ENCODE assay signal across 12 mouse cellular contexts in the genomic region with DNA sequence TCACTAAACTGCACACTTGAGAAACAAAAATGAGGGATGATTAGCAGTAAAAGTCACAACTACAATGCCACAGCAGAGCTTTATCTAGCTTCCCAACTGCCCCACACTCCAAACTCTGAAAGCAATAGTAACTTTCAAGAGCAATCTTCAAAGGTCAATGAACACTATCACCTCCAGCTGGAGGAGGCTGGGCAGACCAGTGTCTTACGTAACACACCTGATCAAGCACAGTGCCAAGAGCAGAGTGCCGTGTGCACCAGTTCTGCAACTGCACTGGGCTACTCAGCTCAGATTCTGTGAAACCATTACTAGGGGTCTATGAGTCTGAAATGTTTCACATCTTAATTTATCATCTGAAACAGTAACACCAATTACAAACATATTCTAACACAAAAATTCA. TPM values are rescaled to one million over a fixed set of nuclear protein-coding genes. Genes with fewer than 3 reads are reported as not detected.
DNase-seq lines count a peak whose midpoint lies in the region; ATAC-seq and TF ChIP-seq lines count a peak whose summit lies in the region.
"Had no signal": no experiment of that assay in that cellular context is flagged by ENCODE, and none has a peak within 500 bp of the region (broad histone marks: within the 10 kb centered on the region; RNA-seq: fewer than 3 reads in every experiment).

No protein-coding gene starts in this region.

- peak; percentile 86 for DNase-seq in kidney, adult 2 months
- DNase-seq in kidney, postnatal 4 days = no peak
- peak; percentile 87 for DNase-seq in kidney, adult 9 months
- DNase-seq in adipocyte (ENCODE audit: low spot score) = no peak
- DNase-seq: forebrain, postnatal 0 days; layer of hippocampus, postnatal 36 days; right cerebral cortex, postnatal 25 days; thymus, postnatal 36 days had no signal

- no peak overlapping the region for H3K4me3 ChIP-seq in kidney, adult 2 months (ENCODE audit: insufficient read depth, low read depth, low read length)
- no peak overlapping the region for H3K4me3 ChIP-seq in liver, embryonic 16.5 days (ENCODE audit: low read depth, low read length)
- H3K4me3 ChIP-seq in small intestine, adult 2 months (ENCODE audit: low read depth, low read length) = no peak overlapping the region
- H3K4me3 ChIP-seq in hindbrain, embryonic 12.5 days = no peak overlapping the region
- H3K4me3 ChIP-seq: limb, embryonic 12.5 days had no signal

- no peaks in the 10 kb centered on the region for H3K36me3 ChIP-seq in kidney, adult 2 months (ENCODE audit: control insufficient read depth, insufficient read depth, low read length)
- H3K36me3 ChIP-seq in liver, embryonic 16.5 days (ENCODE audit: control insufficient read depth, insufficient read depth) = no peaks in the 10 kb centered on the region
- no peaks in the 10 kb centered on the region for H3K36me3 ChIP-seq in small intestine, adult 2 months (ENCODE audit: control insufficient read depth, insufficient read depth, low read length)
- H3K36me3 ChIP-seq in hindbrain, embryonic 12.5 days = 0 out of 2 replicates have a peak, but pooled peaks cover 5% of the 10 kb centered on the region
- H3K36me3 ChIP-seq: limb, embryonic 12.5 days had no signal

- TF ChIP-seq CTCF in kidney, adult 2 months (conservative IDR thresholded peaks at IDR 0.05; ENCODE audit: insufficient read depth, insufficient read length, low read depth, low read length) = no peak
- TF ChIP-seq CTCF in small intestine, adult 2 months (IDR thresholded peaks at IDR 0.05; ENCODE audit: extremely low read depth, insufficient read length, insufficient replicate concordance, low read depth, low read length) = no peak

- H3K27ac ChIP-seq in kidney, adult 2 months (ENCODE audit: insufficient read depth, low read depth, low read length) = peak overlapping the region; percentile 25; the same call in 1 of the 2 replicates
- no peak overlapping the region; the same call in 1 of the 2 replicates for H3K27ac ChIP-seq in liver, embryonic 16.5 days (ENCODE audit: low read length)
- H3K27ac ChIP-seq in small intestine, adult 2 months (ENCODE audit: insufficient read depth, low read depth, low read length) = peak overlapping the region; percentile 3; the same call in 1 of the 2 replicates
- H3K27ac ChIP-seq in hindbrain, embryonic 12.5 days = no peak overlapping the region
- H3K27ac ChIP-seq: limb, embryonic 12.5 days had no signal

- TF ChIP-seq POLR2A in kidney, adult 2 months (IDR thresholded peaks at IDR 0.05; ENCODE audit: low read depth, low read length) = no peak
- TF ChIP-seq POLR2A in small intestine, adult 2 months (IDR thresholded peaks at IDR 0.05; ENCODE audit: low read depth, low read length) = no peak

- 42% methylated on average over 2 of the region's 2 CpGs for WGBS in kidney, adult 2 months
- 33% methylated on average over 2 of the region's 2 CpGs for WGBS in liver, embryonic 16.5 days (ENCODE audit: insufficient replicate concordance)
- 28% methylated on average over 2 of the region's 2 CpGs for WGBS in small intestine, adult 2 months
- 91% methylated on average over 2 of the region's 2 CpGs for WGBS in hindbrain, embryonic 12.5 days

- no peak overlapping the region for H3K9ac ChIP-seq in liver, embryonic 16.5 days (ENCODE audit: low read depth, low read length)
- H3K9ac ChIP-seq in hindbrain, embryonic 12.5 days = no peak overlapping the region
- H3K9ac ChIP-seq: forebrain, postnatal 0 days; limb, embryonic 12.5 days had no signal

- H3K4me1 ChIP-seq in kidney, adult 2 months (ENCODE audit: control insufficient read depth, insufficient read depth, low read length) = peaks cover 14% of the 10 kb centered on the region
- peaks cover 12% of the 10 kb centered on the region for H3K4me1 ChIP-seq in liver, embryonic 16.5 days (ENCODE audit: control insufficient read depth, low read depth, low read length)
- H3K4me1 ChIP-seq in small intestine, adult 2 months (ENCODE audit: control insufficient read depth, insufficient read depth, insufficient read length, low read length) = peaks cover 2% of the 10 kb centered on the region; the same call in 1 of the 2 replicates
- peaks cover 14% of the 10 kb centered on the region for H3K4me1 ChIP-seq in hindbrain, embryonic 12.5 days

- H3K4me2 ChIP-seq in liver, embryonic 16.5 days (ENCODE audit: low read depth, low read length) = no peak overlapping the region
- H3K4me2 ChIP-seq in hindbrain, embryonic 12.5 days (replicated peaks) = no peak overlapping the region
- H3K4me2 ChIP-seq: limb, embryonic 12.5 days had no signal

- no peaks in the 10 kb centered on the region for H3K27me3 ChIP-seq in kidney, adult 2 months (replicated peaks; ENCODE audit: control insufficient read depth, insufficient read depth, low read length)
- no peaks in the 10 kb centered on the region for H3K27me3 ChIP-seq in liver, embryonic 16.5 days (ENCODE audit: control insufficient read depth, insufficient read depth, low read depth, low read length)
- H3K27me3 ChIP-seq in small intestine, adult 2 months (ENCODE audit: control insufficient read depth, insufficient read depth, low read length) = no peaks in the 10 kb centered on the region
- H3K27me3 ChIP-seq in hindbrain, embryonic 12.5 days = no peaks in the 10 kb centered on the region
- H3K27me3 ChIP-seq: limb, embryonic 12.5 days had no signal

- H3K9me3 ChIP-seq in liver, embryonic 16.5 days (replicated peaks; ENCODE audit: control insufficient read depth, low read length) = no peaks in the 10 kb centered on the region
- no peaks in the 10 kb centered on the region for H3K9me3 ChIP-seq in hindbrain, embryonic 12.5 days (replicated peaks)
- H3K9me3 ChIP-seq: limb, embryonic 12.5 days had no signal

- peak; percentile 65 for ATAC-seq in liver, embryonic 16.5 days (ENCODE audit: low read depth)
- no peak for ATAC-seq in hindbrain, embryonic 12.5 days (ENCODE audit: low FRiP score)
- ATAC-seq: forebrain, postnatal 0 days had no signal

RNA-seq across cellular contexts. Expression of gene Camta1, which starts 38.7 kb away (rescaled TPM):
- 7.7 and 7.8 TPM in 2 replicates for polyA plus RNA-seq in kidney, adult 2 months (2012; rRNA removed)
- polyA plus RNA-seq in liver, embryonic 16.5 days (2015; fragmentation: Nextera tagmentation; extraction: Ambion mirVana) = 25.3 and 26.8 TPM in 2 replicates
- polyA plus RNA-seq in small intestine, adult 2 months (2012; rRNA removed) = 1.4 and 2.2 TPM in 2 replicates
- polyA plus RNA-seq in hindbrain, embryonic 12.5 days (2016; fragmentation: Nextera tagmentation; extraction: Ambion mirVana) = 136 and 157 TPM in 2 replicates

Comparison
In these comparisons a context has a peak if more than half of its experiments do, and no peak if none do; other contexts are left out.
1. DNase-seq: peak in kidney, adult 2 months (single experiment) and kidney, adult 9 months (single experiment); none in kidney, postnatal 4 days (0 of 2) and adipocyte (single experiment).
2. H3K27ac ChIP-seq: peak in kidney, adult 2 months (single experiment) and small intestine, adult 2 months (single experiment); none in liver, embryonic 16.5 days (single experiment) and hindbrain, embryonic 12.5 days (single experiment).